Mouse (Mus musculus) hindbrain, postnatal 0 days (tissue): Measurements from ENCODE around the gene Ttc19. TPM values are rescaled to one million over a fixed set of nuclear protein-coding genes. Genes with fewer than 3 reads are reported as not detected.
"Not testable (repeated sequence)": the region's sequence is repeated elsewhere in the genome, so short reads cannot be mapped to it uniquely, and the experiment has no call there.

Source experiments
- ATAC-seq: fragments of 200-750 bp; cut with Nextera tagmentation; 2 replicates; pipeline ENCODE4 v1.8.0; 2017; ENCODE audit warnings: mild to moderate bottlenecking, moderate TSS enrichment, moderate library complexity
- DNase-seq: peaks from one replicate; pipeline ENCODE4 v3.0.0-alpha.2; 2015; ENCODE audit warnings: low spot score
- H3K27ac ChIP-seq: fragments of 300-500 bp; sonication (generic); 2 replicates; pipeline ENCODE4 v1.5.1; 2014; ENCODE audit warnings: mild to moderate bottlenecking
- H3K27me3 ChIP-seq: fragments of 300-500 bp; sonication (generic); 2 replicates; pipeline ENCODE4 v1.6.1; 2014; ENCODE audit warnings: low read length, mixed read lengths; ENCODE audit not compliant: insufficient read depth
- H3K36me3 ChIP-seq: fragments of 300-500 bp; sonication (generic); 2 replicates; pipeline ENCODE4 v1.6.1; 2014; ENCODE audit warnings: low read length, mixed read lengths; ENCODE audit not compliant: insufficient read depth
- H3K4me1 ChIP-seq: fragments of 300-500 bp; sonication (generic); 2 replicates; pipeline ENCODE4 v1.6.1; 2014; ENCODE audit warnings: antibody characterized with exemption, low read length, mixed read lengths; ENCODE audit not compliant: insufficient read depth
- H3K4me2 ChIP-seq: fragments of 300-500 bp; sonication (generic); 2 replicates; pipeline ENCODE4 v1.6.1; 2014; ENCODE audit warnings: low read depth, mild to moderate bottlenecking, low read length, moderate library complexity, mixed read lengths
- H3K4me3 ChIP-seq: fragments of 300-500 bp; sonication (generic); 2 replicates; pipeline ENCODE4 v1.5.1; 2014; ENCODE audit warnings: low read length
- H3K9ac ChIP-seq: fragments of 300-500 bp; sonication (generic); replicated peaks from 2 replicates; pipeline ENCODE4 v1.6.1; 2014; ENCODE audit warnings: mild to moderate bottlenecking, low read length, moderate library complexity, mixed read lengths
- H3K9me3 ChIP-seq: fragments of 300-500 bp; sonication (generic); 2 replicates; pipeline ENCODE4 v1.6.1; 2016; ENCODE audit warnings: low read length, mixed read lengths
- CTCF ChIP-seq: IDR thresholded peaks from 2 replicates; pipeline ENCODE4 v1.5.1; 2016; ENCODE audit warnings: antibody characterized with exemption, control low read depth, low read depth
- WGBS: fragments of 180-500 bp; shearing (Covaris S2); extraction: QIAGEN DNeasy Blood & Tissue Kit; methylation state at CpG from one replicate; pipeline ENCODE4 v1.1.7; 2014; 5-methylcytosine and 5-hydroxymethylcytosine counted together
- polyA plus RNA-seq: library from polyadenylated mRNA; unstranded; fragments of >200 nt; fragmentation: Nextera tagmentation; extraction: Ambion mirVana; gene quantifications from 2 replicates; pipeline ENCODE4 v1.2.1, GENCODE M21; 2015
- total RNA-seq: library from RNA; depleted of rRNA; stranded (reverse); fragments of >200 nt; gene quantifications from 2 replicates; pipeline ENCODE4 v1.2.3, GENCODE M21; 2014

Ttc19 gene
- total and polyA plus RNA-seq, 2 experiments from 2014 or later, result 39.0 to 43.6 TPM

- no peak overlapping the region for H3K27ac ChIP-seq
- no peaks in the 10 kb centered on the region for H3K9me3 ChIP-seq
- H3K9ac ChIP-seq, result no peak overlapping the region
- DNase-seq (no peak), ATAC-seq (no peak)
- 39% methylated on average over 17 of the region's 17 CpGs for WGBS
- TF ChIP-seq CTCF, result no peak
- no peaks in the 10 kb centered on the region for H3K4me1 ChIP-seq
- no peaks in the 10 kb centered on the region for H3K27me3 ChIP-seq
- H3K36me3 ChIP-seq, result no peaks in the 10 kb centered on the region
- no peak overlapping the region for H3K4me2 ChIP-seq
- H3K4me3 ChIP-seq, result no peak overlapping the region
These were observed 14.6 kb upstream of the Ttc19 start for GRCm38 (mm10) chr11:62266466-62267214.

DNA sequence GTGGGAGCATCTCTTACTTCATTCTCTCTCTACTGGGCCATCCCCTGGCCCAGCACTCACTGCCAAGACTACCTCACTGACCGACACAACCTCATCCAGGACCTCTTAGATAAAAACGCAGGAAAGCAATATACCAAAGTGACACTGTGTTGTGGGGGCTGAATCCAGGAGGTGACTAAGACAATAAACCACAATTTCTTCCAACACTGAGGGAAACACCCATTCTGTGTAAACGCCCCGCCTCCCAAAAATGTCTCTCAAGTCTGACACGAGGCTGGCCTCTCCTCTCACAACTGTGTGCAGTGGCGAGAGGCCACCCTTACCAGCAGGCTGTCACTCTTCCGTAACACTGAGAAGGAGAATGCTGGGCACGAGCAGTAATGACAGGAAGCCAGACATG is 12.9 kb upstream of the Ttc19 start:
- H3K36me3 ChIP-seq, result no peaks in the 10 kb centered on the region
- ATAC-seq (no peak), DNase-seq (no peak)
- H3K4me2 ChIP-seq, result no peak overlapping the region
- no peaks in the 10 kb centered on the region for H3K27me3 ChIP-seq
- WGBS, result 80% methylated on average over 8 of the region's 8 CpGs
- H3K27ac ChIP-seq, result no peak overlapping the region
- no peak for TF ChIP-seq CTCF
- no peak overlapping the region for H3K4me3 ChIP-seq
- no peak overlapping the region for H3K9ac ChIP-seq
- H3K9me3 ChIP-seq, result no peaks in the 10 kb centered on the region
- no peaks in the 10 kb centered on the region for H3K4me1 ChIP-seq

DNA sequence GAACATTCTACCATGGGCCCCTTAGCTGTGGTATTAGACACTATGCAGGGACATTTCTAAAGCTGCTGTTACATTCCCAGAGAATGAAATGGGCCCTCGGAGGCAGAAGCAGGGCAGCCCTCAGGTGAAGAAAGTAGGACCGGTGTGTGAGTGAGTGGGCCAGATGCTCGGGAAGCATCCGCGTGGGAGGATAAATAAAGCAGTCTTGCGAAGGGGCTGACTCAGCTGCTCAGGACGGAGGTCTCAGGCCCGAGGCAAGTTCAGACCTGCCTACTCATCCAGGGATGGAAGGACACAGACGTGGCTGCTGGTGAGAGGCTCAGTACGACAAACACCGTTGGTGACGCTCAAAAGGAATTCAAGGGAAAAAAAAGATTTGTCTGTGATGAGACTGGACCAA is 12.2 kb upstream of the Ttc19 start:
- H3K36me3 ChIP-seq, result no peaks in the 10 kb centered on the region
- ATAC-seq, result no peak
- DNase-seq, result no peak
- H3K27ac ChIP-seq, result no peak overlapping the region
- no peak overlapping the region for H3K9ac ChIP-seq
- no peak overlapping the region for H3K4me2 ChIP-seq
- H3K27me3 ChIP-seq, result no peaks in the 10 kb centered on the region
- 81% methylated on average over 12 of the region's 12 CpGs for WGBS
- no peaks in the 10 kb centered on the region for H3K9me3 ChIP-seq
- no peaks in the 10 kb centered on the region for H3K4me1 ChIP-seq
- no peak overlapping the region for H3K4me3 ChIP-seq
- TF ChIP-seq CTCF, result no peak

DNA sequence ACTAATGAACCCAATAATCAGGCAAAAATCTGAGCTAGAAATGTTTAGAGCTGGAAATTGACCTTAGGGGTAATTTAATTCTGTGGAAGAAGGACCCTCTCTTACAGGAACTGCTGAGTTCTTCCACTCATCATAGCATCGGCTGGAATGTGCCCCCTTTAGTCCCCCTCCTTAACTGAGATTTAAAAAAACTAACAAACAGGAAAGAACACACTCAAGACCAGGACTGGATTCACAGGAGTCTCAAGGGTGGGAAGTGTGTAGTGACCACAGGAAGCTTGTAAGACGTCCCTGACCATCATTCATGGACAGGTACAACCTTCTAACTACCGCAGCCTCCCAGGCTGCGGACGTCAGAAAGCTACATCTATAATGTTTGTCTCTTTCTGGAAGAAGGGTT is 10.4 kb upstream of the Ttc19 start:
- WGBS, result 64% methylated on average over 5 of the region's 5 CpGs

GRCm38 (mm10) chr11:62277086-62277485 is 4.2 kb upstream of the Ttc19 start:
- Histone ChIP-seq H3K27ac (no peak overlapping the region), H3K4me3 (no peak overlapping the region), H3K4me1 (0 out of 2 replicates have a peak, but pooled peaks cover 4% of the 10 kb centered on the region), H3K36me3 (no peaks in the 10 kb centered on the region), H3K27me3 (no peaks in the 10 kb centered on the region), H3K9me3 (no peaks in the 10 kb centered on the region), H3K9ac (no peak overlapping the region), H3K4me2 (no peak overlapping the region)
- TF ChIP-seq CTCF, result no peak
- WGBS, result 60% methylated on average over 8 of the region's 8 CpGs
- DNase-seq, result no peak
- no peak for ATAC-seq

More for the DNA sequence above, 10.4 kb upstream of the Ttc19 start:
- no peaks in the 10 kb centered on the region for H3K36me3 ChIP-seq
- no peaks in the 10 kb centered on the region for H3K4me1 ChIP-seq
- no peak overlapping the region for H3K27ac ChIP-seq
- no peak overlapping the region for H3K4me3 ChIP-seq
- TF ChIP-seq CTCF, result no peak
- H3K9me3 ChIP-seq, result no peaks in the 10 kb centered on the region
- ATAC-seq (no peak), DNase-seq (no peak)
- H3K9ac ChIP-seq, result no peak overlapping the region
- no peak overlapping the region for H3K4me2 ChIP-seq
- no peaks in the 10 kb centered on the region for H3K27me3 ChIP-seq

- peak; percentile 93 for TF ChIP-seq CTCF
- WGBS, result 28% methylated on average over 5 of the region's 5 CpGs
- ATAC-seq, result no peak
- Histone ChIP-seq H3K9me3 (no peaks in the 10 kb centered on the region), H3K4me2 (no peak overlapping the region), H3K27ac (no peak overlapping the region), H3K4me1 (0 out of 2 replicates have a peak, but pooled peaks cover 6% of the 10 kb centered on the region), H3K4me3 (no peak overlapping the region), H3K27me3 (no peaks in the 10 kb centered on the region), H3K36me3 (no peaks in the 10 kb centered on the region), H3K9ac (no peak overlapping the region)
- DNase-seq, result peak; percentile 70
These were observed 3.2 kb upstream of the Ttc19 start for GRCm38 (mm10) chr11:62278027-62278426.

- Histone ChIP-seq H3K4me2 (peak overlapping the region; percentile 75), H3K27ac (peak overlapping the region; percentile 94), H3K9me3 (no peaks in the 10 kb centered on the region), H3K4me1 (0 out of 2 replicates have a peak, but pooled peaks cover 6% of the 10 kb centered on the region), H3K4me3 (peak overlapping the region; percentile 98), H3K27me3 (no peaks in the 10 kb centered on the region), H3K9ac (peak overlapping the region; percentile 89), H3K36me3 (peaks cover 14% of the 10 kb centered on the region; the same call in 1 of the 2 replicates)
- DNase-seq (peak; percentile 51), ATAC-seq (peak; percentile 75)
- WGBS, result 3% methylated on average over 51 of the region's 57 CpGs
- TF ChIP-seq CTCF, result no peak
These were observed 326 bp downstream of the Ttc19 start for GRCm38 (mm10) chr11:62281601-62281997.

DNA sequence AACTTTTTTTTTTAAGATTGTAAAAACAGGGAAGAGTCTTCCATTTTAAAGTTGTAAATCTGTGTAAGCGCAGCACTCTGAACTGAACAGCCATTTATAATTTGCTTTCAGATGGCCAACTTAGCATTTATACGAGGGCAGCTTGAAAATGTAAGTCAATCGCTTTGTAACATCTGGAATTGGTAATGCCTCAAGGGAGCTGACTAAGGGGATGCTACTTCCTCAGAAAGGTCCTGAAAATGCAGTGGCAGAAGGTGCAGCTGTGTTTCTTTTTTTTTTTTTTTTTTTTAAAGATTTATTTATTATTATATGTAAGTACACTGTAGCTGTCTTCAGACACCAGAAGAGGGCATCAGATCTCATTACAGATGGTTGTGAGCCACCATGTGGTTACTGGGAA is 2.7 kb downstream of the Ttc19 start:
- 85% methylated on average over 3 of the region's 3 CpGs for WGBS
- H3K36me3 ChIP-seq, result peaks cover 14% of the 10 kb centered on the region; the same call in 1 of the 2 replicates
- not testable (repeated sequence) for H3K27me3 ChIP-seq, DNase-seq, H3K9me3 ChIP-seq, H3K4me1 ChIP-seq, H3K27ac ChIP-seq, H3K4me3 ChIP-seq, H3K4me2 ChIP-seq, H3K9ac ChIP-seq, ATAC-seq
